Mouse (Mus musculus): ENCODE measurements around the gene Smn1.
"Not testable (repeated sequence)": the region's sequence is repeated elsewhere in the genome, so short reads cannot be mapped to it uniquely, and the experiment has no call there.

Gene Smn1

DNA sequence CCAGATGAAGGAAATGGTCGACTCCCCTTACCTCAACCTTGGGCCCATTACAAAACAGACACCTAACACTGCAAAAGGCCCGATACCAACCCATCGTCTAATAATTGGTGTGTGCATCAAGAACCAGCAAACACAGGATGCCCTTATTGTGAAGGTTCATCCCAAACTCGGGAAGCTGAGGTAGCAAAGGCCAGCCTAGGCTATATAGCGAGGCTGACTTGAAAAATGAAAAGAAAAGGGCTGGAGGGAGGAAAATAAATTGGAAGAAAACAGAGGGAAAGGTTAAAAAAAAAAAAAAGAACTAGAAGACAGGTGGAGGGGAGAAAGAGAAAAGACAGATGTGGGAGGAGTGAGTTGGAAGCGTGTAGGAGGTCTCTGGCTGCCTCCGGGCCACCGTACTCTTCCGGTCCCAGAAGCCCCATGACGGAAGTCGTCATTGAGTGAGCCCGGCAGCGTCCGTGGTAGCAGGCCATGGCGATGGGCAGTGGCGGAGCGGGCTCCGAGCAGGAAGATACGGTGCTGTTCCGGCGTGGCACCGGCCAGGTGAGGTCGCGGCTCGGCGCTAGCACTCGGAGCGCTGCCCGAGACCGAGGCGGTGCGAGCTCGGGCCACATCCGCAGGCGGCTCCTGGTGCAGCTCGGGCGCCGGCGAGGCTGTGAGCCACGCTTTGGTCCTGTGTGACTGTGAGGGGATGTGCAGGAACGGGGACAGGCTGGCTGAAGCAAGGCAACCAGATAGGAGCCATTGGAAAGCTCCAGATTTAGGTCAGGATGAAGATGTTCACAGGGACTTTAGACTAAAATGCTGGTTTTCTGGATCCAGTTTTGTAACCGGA lies at the start of gene Smn1:
Gene Smn1, plus strand, starts transcription at position 430 of the 835 bp plus-strand sequence.
- DNase-seq (ENCODE audit: low read depth, low spot score), result peak; percentile 92

DNA sequence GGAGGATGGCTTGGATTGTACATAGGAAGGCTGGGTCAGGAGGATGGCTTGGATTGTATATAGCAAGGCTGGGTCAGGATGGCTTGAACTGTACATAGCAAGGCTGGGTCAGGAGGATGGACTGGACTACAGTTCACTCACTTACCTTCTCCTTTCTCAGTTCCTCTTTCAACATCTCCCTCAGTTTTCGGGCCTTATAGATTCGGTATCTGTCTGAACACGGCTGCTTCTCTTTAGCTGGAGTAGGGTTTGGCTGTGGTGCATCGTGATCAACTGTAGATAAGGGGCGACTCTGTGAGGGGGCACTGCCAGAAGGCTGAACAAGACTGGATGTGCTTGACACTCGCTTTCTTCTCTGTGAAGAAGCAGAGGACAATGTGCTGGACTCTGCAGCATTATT lies 25.8 kb upstream of the Smn1 start:
- no peak for DNase-seq (ENCODE audit: low read depth, low spot score)

DNA sequence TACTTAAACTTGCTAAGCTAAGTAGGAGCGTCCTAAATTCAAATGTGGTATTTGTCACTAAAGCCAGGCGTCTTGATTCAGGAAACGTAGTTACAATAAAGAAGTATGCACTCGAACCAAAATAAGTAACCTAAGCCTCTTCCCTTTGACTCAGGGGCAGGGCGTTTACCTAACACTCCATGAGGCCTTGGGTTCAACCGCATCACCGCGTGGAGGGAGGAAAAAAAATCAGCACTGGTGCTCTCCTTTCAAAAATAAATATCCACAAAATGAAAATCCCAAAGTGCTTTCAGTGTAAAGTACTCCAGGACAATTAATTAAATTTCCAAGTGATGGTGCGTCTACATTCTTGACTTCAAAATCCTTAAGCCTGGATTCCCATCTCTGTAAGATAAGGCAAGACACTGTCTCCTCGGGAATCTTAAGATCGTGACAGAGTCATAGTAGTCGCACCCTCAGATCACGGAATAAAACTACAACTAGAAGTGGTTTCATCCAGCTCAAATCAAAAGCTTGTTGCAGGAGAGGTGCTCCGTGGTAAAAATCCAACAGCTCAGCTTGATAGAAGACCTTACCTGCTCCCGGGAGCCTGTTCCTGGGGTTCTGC lies 21.5 kb upstream of the Smn1 start:
- DNase-seq (ENCODE audit: low read depth, low spot score), result no peak

DNA sequence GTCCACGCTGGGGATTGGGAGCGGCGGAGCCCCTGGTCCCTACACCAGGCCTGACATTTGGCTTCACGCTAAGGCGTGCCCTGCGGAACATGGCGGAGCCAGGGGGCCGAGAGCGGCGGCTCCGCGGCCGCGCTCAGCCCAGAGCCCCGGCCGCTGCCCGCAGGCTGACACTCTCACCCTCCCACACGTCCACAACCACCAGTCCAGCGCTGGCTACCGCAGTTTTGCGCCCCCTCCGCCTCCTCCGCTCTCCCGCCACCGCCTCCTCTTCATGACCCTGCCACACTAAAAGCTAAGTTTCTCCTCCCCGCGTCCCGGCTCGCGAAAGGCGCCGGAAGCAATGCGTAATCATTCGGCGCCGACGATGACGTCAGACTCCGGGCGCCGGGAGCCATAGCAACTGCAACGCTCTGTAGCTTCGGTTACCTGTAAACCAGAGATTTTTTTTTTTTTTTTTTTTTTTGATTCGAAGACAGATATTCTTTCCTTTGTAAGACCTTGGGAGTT lies 20.9 kb upstream of the Smn1 start, which contains the start of gene Bdp1:
Gene Bdp1, minus strand, starts transcription at position 323 of the 507 bp plus-strand sequence.
- peak; percentile 90 for DNase-seq (ENCODE audit: low read depth, low spot score)

DNA sequence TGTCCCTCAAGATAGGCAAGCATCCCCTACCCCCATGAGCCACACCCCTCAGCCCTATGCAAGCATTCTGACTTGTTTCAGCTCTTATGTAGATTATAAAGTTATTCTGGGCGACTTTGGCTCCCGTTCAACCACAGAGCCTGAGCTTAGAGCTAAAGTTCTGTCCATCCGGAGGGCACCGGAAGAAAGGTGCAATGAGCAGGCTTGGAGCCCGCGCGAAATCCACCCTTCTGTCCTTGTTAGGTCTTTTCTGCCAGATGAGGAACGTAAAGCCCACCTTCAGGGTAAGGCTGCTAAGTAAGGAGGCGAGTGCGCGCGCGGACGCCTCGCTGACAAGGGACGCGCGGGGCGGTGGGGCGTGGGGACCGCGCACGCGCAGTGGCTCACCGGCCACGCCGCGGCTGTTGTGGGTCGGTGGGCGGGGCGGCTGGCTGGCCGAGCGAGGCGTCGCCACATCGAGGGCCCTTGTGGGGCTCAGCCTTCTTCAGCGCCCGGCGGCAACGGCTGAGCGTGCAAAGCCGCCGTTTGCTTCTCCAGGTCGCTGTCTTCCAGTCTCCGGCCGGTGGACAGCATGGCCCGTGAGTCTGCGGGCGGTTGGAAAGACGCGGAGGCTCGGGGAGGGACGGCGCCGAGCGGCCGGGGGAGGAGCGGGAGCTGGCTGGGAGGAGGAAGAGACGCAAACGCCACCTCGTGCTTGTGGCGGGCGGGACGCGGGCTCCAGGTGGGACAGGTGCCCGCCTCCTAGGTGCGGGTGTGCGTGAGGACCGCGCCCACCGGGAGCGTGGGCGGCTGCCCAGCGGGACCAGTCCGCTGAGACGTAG lies 16.8 kb upstream of the Smn1 start, which contains the start of gene Serf1:
Gene Serf1, plus strand, starts transcription at position 361 of the 821 bp plus-strand sequence.
- peak; percentile 76 for DNase-seq (ENCODE audit: low read depth, low spot score)

DNA sequence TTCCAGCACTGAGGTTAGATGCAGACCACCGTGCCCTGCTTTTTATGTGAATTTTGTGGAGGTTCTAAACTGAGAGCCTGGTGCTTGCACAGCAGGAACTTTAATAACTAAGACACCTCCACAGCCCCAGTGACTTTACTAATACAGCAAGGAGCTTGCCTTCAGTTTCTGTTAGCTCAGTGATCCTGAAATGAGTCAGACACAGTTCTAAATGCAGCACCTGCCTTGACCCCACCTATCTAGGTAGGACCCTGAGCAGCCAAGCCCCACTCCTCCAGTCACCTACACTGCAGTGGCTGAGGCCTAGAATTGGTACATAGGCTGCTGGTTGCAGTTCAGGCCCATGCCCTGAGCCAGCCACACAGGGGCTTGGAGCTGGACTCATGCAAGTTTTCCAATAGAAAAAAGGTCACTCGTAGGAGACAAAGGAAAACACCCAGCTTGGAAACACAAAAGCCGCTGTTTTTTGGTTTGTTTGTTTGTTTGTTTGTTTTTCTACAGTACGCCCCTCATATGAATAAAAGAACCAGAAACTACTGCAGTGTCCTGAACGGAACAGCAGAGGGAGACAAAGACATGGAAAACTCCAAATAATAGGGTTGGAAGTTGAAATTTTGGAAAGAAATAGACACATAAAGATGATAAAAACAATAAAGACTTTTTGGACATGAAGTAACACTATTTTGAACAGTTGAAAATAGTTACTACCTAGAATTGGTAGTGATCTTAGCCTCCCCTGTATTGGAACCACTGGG lies 12.3 kb upstream of the Smn1 start:
- DNase-seq (ENCODE audit: low read depth, low spot score), result peak; percentile 21

DNA sequence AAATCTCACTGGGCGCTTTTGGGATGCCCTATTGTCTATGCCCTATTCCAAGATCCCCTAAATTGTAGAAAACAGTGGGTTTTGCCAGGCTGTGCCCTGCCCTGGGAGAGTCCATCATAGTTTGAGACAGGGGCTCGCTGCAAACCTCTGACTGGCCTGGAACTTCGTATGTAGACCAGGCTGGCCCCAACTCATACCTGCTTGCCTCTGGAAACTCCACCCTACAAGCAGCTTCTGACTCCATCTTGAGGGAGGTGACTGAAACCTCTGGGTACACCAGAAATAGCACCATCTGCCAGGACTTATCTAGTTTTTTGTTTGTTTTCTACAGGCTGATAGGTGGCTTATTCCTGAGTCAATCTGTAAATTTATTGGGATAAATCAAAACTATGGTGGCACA lies 682 bp upstream of the Smn1 start:
- no peak for DNase-seq (ENCODE audit: low read depth, low spot score)

DNA sequence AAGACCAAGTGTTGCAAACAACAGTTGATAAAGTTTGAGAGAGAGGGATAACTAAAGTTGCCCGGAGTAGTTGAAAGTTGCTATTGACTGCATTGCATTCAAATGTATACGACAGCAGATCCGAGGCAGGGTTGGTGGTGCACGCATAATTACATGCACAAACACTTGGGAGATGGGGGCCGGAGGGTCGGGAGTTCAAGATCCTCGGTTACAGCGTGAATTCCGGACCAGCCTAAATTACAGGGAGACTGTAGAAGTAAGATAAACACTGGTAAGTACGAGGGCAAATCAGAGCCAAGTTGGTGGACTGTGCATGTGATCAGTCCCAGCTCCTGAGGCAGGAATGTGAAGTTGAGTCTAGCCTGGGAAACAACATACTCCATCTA lies 599 bp downstream of the Smn1 start:
- DNase-seq (ENCODE audit: low read depth, low spot score), result no peak

DNA sequence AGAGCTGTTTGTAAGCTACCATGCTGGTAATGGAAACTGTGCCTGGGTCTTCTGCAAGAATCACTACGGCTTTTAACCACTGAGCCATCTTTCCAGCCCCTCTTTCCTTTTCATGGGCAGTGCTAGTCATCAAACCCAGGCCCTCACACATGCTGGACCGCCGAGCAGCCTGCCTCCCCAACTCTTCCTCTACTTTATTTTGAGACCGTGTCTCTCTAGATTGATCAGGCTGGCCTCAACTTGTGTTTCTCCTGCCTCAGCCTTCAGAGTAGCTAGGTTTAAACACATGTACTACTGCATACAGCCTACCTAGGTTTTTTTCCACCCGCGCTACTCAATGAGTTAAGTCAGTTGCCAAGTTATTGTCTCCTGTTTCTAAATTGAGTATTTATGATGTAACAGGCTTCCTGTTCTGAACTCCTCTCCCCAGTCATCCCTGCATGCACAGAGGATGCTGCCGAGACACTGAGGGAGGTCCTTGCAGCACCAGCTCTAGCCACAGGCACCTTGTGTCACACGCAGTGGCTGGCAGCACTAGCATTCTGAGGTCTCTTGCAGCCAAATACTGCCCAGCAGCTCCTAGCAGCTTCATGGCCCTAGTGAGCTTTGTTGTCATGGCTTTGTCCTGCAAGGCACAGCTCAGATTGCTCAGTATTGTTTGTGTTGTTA lies 17.1 kb downstream of the Smn1 start:
- no peak for DNase-seq (ENCODE audit: low read depth, low spot score)

DNA sequence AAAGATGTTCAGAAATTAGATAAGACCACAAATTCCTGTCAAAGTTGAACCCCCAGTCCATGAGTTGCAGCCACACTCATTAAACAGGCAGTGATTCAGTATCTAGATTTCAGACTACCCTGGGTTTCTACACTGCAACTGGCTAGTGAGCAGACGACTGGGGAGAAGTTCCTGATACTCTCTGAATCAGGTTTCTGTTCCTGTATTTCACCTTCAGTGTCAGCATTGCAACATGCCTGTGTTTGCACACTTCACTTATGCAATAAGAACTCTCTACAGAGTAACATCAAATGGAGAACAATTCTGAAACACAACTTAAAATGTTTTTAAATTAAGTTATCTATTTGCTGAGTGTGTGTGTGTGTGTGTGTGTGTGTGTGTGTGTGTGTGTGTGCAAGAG lies 28.0 kb downstream of the Smn1 start:
- DNase-seq (ENCODE audit: low read depth, low spot score), result no peak

DNA sequence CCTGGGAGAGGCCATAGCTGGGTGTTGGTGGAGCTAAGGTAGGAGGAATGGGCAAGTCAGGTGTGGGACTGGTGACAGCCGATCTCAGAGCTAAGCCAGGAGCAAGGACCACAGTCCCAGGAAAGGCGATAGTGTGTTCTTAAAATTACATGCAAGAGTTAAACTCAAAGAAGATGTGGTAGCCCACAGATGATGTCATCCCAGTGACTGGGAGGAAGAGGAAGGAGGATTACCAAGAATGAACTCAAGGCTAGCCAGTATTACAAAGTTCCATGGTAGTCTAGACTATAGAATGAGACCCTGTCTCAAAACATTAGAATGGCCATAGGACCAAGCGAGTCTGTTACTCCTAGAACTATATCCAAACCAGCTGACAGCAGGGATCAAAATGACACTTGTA lies 32.0 kb downstream of the Smn1 start:
- no peak for DNase-seq (ENCODE audit: low read depth, low spot score)

DNA sequence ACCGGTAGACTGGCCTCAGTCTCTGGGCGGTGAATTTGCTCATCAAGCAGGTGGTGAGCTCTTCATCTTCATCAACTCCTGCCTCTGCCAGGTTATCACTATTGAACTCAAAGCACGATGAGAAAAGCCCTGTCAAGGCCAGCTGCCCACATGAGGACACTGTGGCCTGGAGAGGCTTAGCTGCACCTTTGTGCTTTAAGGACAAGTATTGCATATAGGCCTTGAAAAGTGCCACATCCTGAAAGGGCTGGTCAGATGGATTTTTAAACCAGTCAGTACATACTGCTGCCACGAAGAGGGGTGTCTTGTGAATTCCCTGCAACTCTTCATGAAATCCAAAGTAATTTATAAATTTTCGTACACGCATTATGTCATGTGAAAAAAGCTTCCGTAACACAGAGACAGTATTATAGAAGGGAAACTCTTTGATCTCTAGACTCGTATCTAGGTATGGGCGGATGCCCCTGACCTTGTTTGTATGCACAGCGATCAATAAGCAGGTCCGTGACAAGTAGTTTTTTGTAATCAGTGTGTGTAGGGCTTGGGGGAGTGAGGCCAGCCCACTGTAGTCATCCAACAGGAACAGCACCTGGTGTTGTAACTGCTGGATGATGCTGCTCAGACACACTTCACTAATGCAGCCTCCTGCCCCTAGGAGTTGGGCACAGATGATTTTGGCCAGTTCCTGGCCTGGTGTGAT lies 36.7 kb downstream of the Smn1 start:
- DNase-seq (ENCODE audit: low read depth, low spot score), result not testable (repeated sequence)

DNA sequence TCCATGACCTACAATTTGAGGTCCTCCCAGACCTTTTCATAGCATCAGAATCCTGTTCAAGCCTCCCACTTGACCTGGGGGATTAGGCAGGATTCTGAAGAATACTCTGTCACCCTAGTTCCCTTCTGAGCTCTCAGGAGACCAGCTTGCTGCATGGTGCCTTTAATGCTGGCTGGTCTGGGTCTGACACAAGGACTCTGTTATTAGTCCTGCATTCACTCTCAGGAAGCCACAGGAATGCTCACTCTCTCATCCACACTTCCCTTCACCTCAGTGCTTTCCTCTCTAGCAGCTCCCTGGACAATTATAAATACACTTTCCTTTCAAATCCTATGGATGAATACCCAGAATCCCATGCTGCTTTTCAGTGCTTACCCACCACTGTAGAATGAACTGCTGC lies 37.8 kb downstream of the Smn1 start:
- not testable (repeated sequence) for DNase-seq (ENCODE audit: low read depth, low spot score)

DNA sequence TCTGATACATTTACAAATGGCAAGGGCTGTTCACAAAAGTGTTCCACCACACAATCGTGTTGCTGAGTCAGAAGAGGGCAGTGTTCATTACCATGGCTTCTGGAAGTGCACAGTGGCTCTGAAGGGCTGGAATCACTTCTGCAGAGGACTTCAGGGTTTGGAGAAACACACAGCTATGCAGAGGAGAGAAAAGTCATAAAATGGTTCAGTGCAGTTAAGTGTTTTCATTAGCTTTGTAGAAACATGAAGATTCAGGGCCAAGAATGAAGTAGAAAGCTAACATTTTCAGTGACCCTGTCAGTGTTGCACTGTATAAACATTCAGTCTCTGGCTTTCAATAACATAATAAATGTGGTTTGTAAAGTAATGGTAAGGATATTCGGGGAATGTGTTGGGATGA lies 41.7 kb downstream of the Smn1 start:
- DNase-seq (ENCODE audit: low read depth, low spot score), result not testable (repeated sequence)

DNA sequence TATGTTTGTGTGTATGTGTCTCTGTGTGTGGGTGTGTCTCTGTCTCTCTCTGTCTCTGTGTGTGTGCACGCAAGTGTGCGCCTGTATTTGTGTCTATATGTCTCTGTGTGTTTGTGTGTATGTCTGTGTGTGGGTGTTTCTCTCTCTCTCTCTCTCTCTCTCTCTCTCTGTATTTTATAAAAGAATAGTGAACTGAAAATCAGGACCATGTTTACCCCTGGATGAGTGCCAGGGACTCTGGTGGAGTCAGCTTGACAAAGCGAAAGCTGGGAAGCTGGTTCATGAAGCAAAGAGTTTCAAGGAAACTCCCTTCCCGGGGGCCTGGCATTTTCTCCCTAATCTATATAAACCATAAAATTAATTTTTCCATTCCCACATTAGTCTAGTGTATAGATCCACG lies 49.7 kb downstream of the Smn1 start:
- not testable (repeated sequence) for DNase-seq (ENCODE audit: low read depth, low spot score)

DNA sequence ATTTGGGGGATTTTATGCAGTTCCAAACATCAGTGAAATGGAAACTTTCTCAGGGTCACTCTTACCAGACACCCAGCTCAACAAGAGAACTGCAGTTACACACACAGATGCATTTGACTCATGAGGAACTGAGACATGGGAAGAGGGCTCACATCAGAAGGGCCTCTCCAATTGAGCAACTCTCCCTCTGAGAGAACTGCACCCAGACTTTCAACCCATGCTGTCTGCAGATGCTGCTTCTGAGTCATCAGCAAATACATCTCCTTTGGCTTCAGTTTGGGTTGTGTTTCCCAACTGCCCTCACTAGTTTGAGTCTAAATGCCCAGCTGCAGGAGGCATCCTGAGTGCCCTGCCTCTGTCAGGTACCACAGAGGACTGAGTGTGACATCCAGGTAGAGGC lies 58.5 kb downstream of the Smn1 start:
- not testable (repeated sequence) for DNase-seq (ENCODE audit: low read depth, low spot score)

Measured in retina, postnatal 7 days (tissue).